Mouse (Mus musculus) brain, adult 2 months (tissue): ENCODE measurements around the gene Sgcb.

Experiments used
- DNase-seq: peaks from one replicate; pipeline ENCODE4 v3.0.0; 2011; ENCODE audit warnings: low read depth, low spot score

Sgcb gene

DNA sequence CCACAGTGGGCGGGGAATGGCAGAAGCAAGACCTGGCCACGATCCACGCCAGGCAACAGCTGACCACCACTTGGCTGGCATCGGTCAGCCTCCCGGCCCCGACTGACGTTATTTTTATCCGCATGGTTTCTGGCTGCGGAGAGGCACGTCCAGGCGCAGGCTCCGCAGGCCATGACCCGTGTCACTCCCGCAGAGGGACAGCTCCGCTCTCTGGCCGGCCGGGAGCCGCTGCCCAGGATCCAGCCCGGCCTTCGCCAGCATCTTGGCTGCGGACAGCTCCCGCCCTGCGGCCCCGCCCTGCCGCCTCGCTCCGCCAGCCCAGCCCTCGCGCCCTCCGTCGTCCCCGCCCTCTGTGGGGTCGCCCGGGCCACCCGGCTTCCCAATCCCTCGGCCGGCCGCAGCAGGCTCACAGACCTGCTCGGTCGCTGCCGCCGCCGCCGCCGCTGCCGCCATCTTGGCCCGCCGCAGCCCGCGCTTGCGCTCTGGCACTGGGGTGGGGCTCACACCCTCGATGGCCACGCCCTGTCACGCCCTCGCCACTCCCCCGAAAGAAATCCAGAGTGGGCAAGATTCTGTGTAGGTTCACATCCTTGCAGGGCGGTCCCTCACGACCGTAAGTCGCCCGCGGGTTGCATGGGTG, at the start of gene Sgcb:
Gene Sgcb, minus strand, starts transcription at position 530 of the 640 bp plus-strand sequence.
- peak; percentile 91 for DNase-seq

DNA sequence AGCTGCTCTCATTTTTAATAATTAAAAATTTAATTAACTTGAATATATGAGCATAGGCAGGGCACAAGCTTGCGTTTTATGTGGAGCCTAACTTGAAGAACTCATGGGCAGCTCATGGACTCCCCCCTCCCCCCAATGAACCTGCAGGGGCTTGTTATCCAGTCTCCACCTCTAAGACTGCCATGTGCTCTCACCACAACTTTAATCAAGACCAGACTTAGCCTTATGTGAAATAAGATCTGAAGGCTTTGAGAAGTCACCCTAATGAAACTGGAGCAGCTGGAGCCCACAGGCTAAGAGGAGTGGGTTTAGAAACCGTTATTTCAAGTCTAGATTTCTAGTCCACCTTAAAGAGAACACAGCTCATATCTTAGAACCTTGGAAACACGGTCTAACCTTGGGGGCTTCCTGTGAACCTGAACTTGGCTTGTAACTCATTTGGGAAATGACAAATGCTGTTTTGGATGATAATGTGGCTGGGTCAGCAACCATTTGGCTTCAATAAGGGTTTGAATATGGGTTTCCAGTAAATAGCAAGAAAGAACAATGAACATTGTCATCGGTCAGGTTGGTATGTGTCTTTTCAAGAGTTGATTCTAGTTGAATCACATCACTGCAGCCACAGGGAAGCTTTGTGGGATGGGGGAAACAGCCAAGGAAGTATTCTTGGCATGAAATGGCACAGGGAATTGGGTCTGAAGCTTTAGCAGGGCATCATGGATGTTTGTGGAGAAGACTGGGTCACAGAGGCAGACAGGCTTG, 46.8 kb upstream of the Sgcb start:
- no peak for DNase-seq

DNA sequence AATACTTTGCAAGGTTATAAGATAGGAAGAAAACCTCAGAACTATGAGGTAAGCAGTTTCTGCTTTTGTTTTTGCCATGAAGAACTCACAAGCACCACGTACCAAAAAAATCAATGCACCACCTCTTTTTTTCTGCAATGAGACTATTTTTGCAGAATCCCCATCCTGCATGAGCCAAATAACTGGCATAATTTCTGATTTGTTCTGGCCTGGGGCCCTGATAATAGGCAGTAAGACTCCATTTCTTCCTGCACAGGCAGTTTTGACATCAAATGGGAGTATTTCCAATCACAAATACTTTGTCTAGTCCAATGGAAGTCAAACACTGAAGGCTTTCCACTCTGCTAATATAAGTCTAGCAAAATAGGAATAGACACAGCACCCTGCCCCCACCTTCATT, 46.2 kb upstream of the Sgcb start:
- DNase-seq = no peak

DNA sequence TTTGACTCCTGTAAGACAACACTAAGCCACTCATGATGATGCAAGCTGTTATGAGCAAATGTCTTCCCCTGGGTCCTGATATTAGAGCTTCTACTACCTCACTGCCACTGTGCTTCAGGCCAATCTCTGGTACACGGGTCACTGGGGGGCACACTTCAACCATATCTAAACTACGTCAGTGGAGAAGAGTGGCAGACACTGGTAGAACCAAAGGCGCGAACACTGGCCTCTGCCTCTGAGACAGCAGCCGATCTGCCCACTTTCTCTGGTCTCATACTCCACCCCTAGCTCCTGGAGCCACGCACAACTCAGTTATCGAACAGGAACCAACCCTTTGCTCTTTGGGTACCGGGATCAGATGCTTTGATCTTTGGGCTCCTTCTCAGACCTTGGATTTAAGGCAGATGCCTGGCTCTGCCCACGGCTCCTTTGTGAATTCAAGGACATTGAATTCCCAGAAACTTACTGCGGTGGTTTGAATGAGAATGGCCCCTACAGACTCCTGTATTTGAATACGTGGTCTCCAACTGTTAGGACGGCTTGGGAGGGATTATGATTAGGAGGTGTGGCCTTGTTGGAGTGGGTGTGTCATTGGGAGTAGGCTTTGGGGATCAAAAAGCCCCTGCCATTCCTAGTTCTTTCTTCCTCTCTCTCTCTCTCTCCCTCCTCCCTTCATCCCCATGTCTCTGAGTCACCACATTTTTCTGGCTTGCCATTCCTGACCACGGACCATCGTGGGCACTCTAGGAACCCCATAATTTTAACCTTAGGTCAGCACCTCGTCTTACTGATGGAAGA, 44.3 kb upstream of the Sgcb start:
- no peak for DNase-seq

DNA sequence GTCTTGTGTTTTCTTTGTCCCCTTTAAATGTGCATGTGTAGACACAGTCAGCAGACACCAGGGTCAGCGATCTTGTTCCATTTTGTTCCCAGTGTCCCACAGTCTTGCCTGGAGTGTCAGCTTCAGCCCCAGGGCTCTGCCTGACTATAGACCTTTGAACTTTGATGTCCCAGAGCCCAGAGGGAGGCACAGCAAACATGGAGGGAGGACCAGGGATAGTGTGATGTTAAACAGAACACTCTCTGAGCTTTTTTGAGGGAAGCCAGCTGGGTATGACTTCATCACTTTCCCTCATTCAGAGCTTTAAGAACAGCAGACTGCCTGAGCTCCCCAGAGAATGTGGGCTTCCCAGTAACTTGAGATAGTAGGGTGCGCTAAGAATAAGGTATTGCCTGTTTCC, 42.6 kb upstream of the Sgcb start:
- no peak for DNase-seq

DNA sequence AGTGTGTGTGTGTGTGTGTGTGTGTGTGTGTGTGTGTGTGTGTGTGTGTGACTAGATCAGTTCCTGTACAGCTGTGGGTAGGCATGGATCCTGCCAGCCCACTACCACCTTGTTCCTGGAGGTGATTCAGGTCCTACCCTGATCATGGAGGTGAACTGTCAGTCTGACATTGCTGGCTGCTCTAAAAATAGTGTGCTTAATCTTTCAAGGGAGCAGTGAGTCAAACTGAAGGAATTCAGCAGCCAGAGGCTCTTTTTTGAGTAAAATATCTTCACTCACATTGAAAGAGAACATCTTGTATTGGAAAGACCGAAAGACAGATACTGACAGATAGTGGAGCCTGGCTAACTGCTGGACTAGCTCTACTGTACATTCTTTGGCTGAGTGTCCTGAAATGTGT, 41.0 kb upstream of the Sgcb start:
- peak; percentile 45 for DNase-seq

DNA sequence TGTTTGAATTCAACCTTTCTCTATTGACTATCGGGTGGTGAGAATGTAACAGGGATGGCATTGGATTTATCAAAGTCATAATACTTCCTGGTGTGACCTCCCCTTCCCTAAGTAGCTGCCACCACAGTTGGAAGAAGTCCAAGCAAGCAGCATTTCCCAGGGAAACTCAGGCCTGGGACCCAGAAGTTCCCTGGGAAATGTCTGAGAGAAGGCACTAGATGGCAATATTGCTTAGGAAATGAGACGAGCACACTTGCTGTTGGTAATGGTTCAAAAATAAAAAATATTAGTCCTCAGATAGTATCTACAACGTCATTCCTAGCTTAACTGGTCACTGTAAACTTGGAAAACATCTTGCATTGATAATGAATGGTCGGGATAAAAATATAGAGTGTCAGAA, 38.6 kb upstream of the Sgcb start:
- peak; percentile 60 for DNase-seq

DNA sequence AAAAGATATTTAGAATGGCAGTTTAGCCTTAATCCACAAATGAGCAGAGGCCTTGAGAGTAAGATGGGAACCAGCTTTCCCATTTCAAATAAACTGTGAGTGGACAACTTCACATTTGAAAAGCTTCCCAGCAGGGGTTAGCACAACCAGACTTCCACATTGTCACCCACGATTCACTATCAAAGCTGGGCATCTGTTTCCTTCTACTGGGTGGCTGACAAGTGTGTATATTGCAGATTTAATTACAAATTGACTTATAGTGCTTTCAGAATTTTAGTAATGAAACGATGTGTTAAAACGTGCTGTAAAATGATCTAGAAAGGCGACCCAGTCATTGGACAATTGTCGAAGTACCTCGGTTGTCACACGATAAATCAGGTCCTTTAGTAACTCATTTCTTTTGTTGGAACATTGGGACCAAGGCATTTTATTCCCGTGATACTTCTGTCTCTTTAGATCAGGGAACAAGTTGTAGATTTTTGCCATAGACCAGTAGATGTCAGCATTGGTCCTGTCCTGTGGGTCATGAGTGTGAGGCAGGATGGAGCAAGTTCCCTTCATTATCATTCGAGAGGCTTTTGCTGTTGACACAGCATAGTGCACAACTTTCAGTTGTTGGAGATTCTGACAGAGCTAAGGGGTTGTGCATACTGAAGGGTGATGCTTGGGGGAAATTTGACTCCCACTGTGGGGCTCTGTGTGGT, 36.3 kb upstream of the Sgcb start:
- DNase-seq = peak; percentile 47

DNA sequence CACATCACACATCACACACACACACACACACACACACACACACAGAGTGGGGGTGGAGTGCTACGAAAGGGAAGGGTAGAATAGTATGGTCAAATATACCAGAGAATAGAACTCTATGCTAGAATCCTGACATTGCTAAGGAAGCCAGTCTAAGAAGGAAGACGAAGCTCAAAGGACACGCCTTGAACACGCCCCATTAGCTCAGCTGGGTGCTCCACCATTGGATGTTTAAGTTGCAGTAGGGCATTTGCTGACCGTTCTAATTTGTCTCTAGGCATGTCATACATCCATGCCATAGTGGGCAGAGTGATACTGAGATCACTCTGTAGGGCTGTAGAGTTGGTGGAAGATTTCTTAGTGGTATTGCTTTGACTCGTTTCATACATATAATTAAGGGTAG, 35.6 kb upstream of the Sgcb start:
- no peak for DNase-seq

DNA sequence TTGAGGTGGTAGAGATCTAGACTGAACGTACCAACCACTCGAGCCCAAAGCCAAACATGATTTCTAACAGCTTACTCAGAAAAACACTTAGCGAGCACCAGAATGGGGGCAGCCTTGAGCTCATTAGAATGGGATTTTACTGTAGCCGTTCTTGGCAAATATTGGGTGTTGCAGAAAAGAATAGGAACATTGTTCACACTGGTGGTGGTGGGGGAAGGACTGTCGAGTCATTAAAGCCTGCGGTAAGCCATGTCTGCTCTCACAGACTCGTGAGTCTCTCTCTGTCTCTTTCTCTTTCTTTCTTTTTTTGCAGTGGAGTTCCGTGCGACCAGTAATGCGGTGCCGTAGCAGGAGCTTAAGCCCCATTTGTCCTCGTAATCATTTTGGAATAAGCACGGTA, 29.0 kb upstream of the Sgcb start:
- DNase-seq = peak; percentile 74

DNA sequence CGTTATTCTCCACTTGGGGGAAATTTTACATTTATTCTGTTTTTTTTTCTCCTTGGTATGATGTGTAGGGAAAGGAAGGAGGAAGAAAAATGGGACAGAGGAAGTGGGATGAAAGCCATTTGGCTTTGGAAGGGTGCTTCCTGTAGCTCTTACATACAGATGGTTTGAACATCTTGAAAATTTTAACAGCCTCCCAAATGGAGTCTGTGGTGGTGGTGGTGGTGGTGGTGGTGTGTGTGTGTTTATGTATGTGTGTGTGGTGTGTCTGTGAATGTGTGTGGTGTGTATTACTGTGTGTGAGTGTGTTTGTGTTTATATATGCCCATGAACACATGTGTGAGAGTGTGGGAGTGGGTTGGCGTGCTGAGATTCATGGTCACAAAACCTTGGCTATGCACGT, 28.0 kb upstream of the Sgcb start:
- peak; percentile 31 for DNase-seq

DNA sequence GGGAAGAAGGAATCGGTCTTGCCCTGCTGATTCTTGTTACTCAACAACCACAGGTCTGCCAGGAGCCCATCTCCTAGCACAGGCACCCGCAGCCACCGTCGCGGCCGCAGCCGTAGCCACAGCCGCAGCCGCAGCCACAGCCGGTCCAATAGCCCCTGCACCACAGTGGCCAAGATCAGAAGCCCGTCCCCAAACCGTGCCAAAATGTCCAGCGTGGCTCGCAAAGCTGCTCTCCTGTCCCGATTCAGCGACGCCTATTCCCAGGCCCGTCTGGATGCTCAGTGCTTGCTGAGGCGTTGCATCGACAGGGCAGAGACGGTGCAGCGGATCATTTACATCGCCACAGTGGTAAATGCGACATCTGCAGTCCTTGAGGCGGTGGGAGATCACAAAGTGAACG, 21.8 kb upstream of the Sgcb start:
- DNase-seq = no peak

DNA sequence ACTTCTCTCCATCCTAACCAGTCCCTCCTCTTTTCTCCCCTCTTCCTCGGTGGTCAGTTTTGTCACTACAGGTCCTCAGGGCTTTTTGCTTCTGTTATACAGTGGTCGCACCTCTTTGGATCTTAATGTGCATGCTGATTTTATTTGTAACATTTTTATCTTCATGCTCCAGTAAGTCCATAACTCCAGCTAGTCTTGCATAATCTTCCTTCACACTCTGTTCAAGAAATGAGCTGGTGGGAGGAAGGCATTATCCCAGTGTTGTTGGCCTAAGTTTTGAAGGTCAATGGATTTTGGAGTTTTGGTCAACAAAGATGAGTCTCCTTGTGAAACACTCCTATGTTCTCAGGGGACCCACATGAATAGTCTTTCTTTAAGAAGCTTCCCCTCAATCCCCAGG, 20.3 kb upstream of the Sgcb start:
- no peak for DNase-seq

DNA sequence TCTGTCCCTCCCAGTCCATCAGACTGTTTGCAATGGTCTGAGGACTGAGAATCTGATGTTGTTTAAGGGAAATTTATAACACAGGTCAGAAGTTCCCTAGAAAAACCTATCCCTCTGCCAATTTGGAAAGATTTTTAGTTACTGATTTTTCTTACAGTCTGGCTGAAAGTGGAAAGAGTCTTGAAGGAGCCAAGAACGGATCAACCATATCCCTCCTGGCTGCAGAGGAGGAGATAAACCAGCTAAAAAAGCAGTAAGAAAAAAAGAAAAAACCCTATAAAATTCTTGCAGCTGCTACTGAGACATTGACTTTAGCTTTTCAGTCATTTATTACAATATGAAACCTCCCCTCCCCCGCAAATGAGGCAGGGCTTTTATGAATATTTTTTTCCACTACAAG, 19.1 kb upstream of the Sgcb start:
- DNase-seq = no peak

DNA sequence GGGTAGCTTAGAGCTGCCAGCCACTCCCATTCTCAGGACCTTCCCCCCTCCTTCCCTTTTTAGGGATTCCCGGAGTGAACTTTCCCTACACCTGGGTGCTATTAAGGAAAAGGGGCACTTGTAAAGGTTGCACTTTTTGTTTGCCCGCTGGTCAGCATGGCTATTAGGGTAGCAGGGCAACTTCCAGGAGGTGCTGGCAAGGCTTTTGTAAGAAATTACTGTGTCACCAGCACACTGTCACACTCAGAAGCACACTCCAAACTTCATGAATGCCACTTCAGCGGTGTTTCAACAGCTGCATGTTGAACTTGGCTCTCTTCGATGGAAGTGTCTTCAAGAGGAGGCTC, 4.2 kb upstream of the Sgcb start:
- DNase-seq = no peak

DNA sequence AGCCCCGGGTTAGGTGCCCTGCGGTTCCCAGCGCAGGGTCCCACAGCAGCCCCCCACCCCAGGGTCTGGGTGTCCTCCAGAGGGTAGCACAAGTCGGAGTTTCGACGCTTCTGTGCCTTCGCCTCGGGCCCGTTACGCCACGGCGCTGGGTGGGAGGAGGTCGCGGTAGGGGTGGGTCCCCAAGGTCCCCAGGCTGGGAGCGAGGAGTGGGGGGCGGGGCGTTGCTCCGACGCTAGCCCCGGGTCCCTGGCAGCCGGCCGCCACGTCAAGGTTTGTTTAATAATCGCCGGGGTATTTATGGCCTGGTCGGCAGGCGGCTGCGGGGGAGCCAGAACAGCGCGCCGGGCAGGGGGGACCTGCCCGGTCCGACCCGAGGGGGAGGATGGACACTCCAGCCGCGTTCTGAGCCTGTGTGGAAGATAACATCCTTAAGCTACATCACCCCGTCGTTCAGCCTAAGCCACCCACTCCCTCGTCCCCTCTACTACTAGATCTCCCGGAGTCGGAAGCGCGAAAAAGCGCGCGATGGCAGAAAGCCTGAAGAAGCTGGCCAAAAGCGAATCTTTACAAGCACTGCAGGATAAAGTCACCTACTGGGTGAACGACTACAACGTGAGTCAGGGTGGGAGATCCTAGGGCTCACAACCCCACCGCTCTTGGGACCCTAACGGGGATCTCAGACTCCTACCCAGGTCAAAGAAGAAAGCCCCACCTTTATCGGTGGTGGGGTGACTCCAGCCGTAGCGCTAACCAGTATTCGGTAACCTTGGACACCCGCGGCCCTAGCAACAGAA, 3.7 kb upstream of the Sgcb start, which contains the start of gene Spata18:
Gene Spata18, plus strand, starts transcription at position 319 of the 794 bp plus-strand sequence.
- DNase-seq = no peak

DNA sequence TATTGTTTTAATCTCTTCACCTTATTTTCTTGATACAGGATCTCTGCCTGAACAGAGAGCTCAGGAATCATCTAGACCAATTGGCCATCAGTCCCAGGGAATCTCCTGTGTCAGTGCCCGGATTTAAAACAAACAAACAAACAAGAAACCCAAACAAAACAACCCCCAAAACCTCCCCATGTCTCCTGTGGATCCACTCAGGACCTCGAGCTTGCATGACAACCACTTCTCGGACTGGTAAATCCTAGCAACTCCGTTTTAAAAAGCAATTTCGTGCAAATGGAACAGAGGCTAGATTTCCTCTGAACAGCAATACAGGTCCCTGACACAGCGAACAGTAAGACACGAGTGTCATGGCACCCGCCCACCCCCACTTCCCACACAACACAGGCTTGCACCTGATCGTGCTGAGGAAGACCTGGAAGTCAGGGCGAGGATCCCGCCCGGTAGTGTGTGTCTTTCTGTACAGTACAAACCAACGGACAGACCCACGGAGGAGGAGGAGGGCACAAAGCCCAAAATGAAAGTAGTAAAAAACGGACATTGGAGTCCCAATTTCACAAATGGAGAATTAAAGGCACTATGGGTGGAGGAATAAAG, 2.9 kb upstream of the Sgcb start:
- DNase-seq = peak; percentile 31

DNA sequence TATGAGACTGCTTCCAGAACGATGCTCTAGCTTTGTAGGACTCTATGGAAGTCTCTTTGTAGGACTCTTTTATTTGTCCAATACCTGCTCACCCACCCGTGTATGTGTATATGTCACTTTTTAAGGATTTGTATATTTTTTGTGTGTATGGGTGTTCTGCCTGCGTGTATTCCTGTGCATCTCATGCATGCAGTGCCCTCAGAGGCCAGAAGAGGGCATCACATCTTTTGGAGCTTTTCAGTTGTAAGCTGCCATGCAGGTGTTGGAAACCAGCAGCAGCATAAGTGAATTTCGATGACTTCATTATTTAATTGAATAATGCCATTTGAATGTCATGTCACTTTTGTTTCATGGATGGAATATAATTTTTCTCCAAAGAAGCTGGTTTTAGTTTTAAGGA, 5.5 kb downstream of the Sgcb start:
- peak; percentile 55 for DNase-seq

DNA sequence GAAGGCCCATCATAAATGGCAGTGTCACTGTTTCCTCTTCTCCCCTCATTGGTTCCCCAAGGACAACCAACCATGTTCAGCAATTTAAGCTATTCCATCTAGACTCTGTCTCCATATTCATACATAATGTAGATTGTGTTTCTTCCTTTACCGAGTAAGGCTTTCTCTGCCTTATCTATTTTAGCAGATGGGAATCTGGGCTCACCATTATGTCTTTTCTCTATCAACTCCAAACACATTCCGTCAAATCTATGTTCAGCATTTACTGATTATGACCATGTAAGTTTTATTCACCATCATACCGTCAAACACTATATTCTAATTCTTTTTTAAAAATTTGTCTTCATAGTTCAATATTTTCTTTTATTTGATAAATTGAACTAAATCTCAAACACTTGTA, 6.5 kb downstream of the Sgcb start:
- no peak for DNase-seq

DNA sequence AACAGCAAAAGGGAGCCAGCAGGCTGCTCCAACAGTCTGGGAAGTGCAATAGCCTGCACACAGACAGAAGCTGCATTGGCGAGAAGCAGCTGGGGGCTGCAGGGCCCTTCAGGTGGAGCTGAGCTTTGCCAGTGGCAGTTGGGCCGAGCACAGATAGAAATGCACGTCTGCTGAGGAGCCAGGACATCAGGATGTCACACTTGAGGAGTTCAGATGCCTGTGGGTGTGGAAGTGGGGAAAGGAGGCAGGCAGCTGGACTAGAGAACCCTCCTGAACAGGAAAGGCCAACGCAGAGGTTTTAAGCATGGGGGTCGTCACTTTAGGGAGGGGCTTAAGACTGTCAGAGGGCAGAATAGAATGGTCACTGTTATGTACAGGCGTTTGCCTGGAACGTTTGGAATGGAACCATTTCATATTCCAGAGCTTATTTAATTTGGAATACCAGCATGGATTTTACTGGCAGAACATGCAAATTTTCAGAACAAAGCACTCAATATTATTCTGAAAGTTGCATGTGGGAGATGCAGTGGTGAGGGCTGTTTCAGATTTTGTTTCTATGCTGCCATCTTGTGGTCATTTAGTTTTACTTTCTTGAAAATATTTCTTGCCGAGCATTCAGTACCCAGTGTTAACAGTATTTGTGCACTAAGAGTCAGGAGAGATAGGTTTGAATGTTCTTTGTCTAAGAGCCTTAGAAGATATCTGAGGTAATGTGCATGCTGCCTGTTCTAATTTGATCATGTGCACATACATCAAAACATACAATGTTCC, 10.1 kb downstream of the Sgcb start:
- DNase-seq = peak; percentile 83
